Comparison of ENCODE assay signal across 15 mouse cellular contexts in the genomic region with DNA sequence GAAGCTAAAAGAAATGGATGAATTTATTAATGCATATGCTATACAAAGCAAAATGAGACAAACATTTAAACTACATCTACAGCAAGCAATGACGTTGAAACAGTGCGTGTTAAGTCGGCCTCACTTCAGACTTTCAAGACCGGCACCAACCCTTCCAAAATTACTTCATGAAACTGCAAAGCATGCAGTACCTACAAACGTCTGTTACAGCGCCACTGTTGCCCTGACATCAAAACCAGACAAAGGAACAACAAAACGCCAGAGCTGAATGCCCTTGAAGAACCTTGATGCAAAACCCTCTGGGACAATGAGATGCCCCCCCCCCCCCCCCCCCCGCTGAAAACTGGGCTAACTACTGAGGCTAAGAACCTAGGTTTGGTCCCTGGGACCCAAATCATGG.
"Had no signal": no experiment of that assay in that cellular context is flagged by ENCODE, and none has a peak within 500 bp of the region (broad histone marks: within the 10 kb centered on the region; RNA-seq: fewer than 3 reads in every experiment).

No protein-coding gene starts in this region.

- H3K27me3 ChIP-seq: liver, embryonic 15.5 days; megakaryocyte, embryonic 14.5 days had no signal

- ATAC-seq: midbrain, embryonic 16.5 days had no signal

- H3K27ac ChIP-seq: kidney, postnatal 0 days; limb, embryonic 10.5 days; liver, embryonic 15.5 days; macrophage had no signal

- H3K4me3 ChIP-seq: limb, embryonic 10.5 days; liver, embryonic 15.5 days; megakaryocyte, embryonic 14.5 days had no signal

- DNase-seq: kidney, adult 8-10 months; kidney, postnatal 36 days; lung, adult 2 months; lung, postnatal 14 days; right cerebral cortex, adult 18-20 months; right cerebral cortex, postnatal 25 days; thymus, postnatal 36 days had no signal

- H3K9ac ChIP-seq: liver, embryonic 15.5 days had no signal

- H3K9me3 ChIP-seq: limb, embryonic 10.5 days; liver, embryonic 15.5 days; megakaryocyte, embryonic 14.5 days had no signal

- H3K36me3 ChIP-seq: limb, embryonic 10.5 days; liver, embryonic 15.5 days had no signal

- H3K4me2 ChIP-seq: liver, embryonic 11.5 days; liver, embryonic 15.5 days; midbrain, embryonic 11.5 days had no signal
